Mouse (Mus musculus) kidney, embryonic 14.5 days (tissue): ENCODE measurements around the gene Znhit6. TPM values are rescaled to one million over a fixed set of nuclear protein-coding genes. Genes with fewer than 3 reads are reported as not detected.

Source experiments
- ATAC-seq: fragments of 200-750 bp; cut with Nextera tagmentation; 2 replicates; pipeline ENCODE4 v1.8.0; 2017; ENCODE audit warnings: moderate number of reproducible peaks, mild to moderate bottlenecking, moderate TSS enrichment, moderate library complexity; ENCODE audit not compliant: low FRiP score, low TSS enrichment
- H3K27ac ChIP-seq: fragments of 300-500 bp; sonication (generic); 2 replicates; pipeline ENCODE4 v1.5.1; 2014; ENCODE audit warnings: low read depth, mild to moderate bottlenecking, low read length, moderate library complexity, mixed read lengths
- H3K27me3 ChIP-seq: fragments of 300-500 bp; sonication (generic); 2 replicates; pipeline ENCODE4 v1.6.1; 2014; ENCODE audit warnings: mild to moderate bottlenecking, low read length; ENCODE audit not compliant: control insufficient read depth, insufficient read depth
- H3K36me3 ChIP-seq: fragments of 300-500 bp; sonication (generic); 2 replicates; pipeline ENCODE4 v1.6.1; 2014; ENCODE audit warnings: low read length, mixed read lengths; ENCODE audit not compliant: control insufficient read depth, insufficient read depth
- H3K4me1 ChIP-seq: fragments of 300-500 bp; sonication (generic); 2 replicates; pipeline ENCODE4 v1.6.1; 2014; ENCODE audit warnings: low read length, mixed read lengths; ENCODE audit not compliant: control insufficient read depth, insufficient read depth
- H3K4me2 ChIP-seq: fragments of 300-500 bp; sonication (generic); replicated peaks from 2 replicates; pipeline ENCODE4 v1.6.1; 2014; ENCODE audit warnings: low read depth, mild to moderate bottlenecking, low read length
- H3K4me3 ChIP-seq: fragments of 300-500 bp; sonication (generic); 2 replicates; pipeline ENCODE4 v1.5.1; 2014; ENCODE audit warnings: mild to moderate bottlenecking, low read length
- H3K9ac ChIP-seq: fragments of 300-500 bp; sonication (generic); 2 replicates; pipeline ENCODE4 v1.6.1; 2014; ENCODE audit warnings: low read depth, mild to moderate bottlenecking, low read length, moderate library complexity
- H3K9me3 ChIP-seq: fragments of 300-500 bp; sonication (generic); 2 replicates; pipeline ENCODE4 v1.6.1; 2016; ENCODE audit warnings: low read length; ENCODE audit not compliant: control insufficient read depth
- WGBS: fragments of 180-500 bp; shearing (Covaris S2); extraction: QIAGEN DNeasy Blood & Tissue Kit; methylation state at CpG from one replicate; pipeline ENCODE4 v1.1.7; 2014; 5-methylcytosine and 5-hydroxymethylcytosine counted together
- polyA plus RNA-seq: library from polyadenylated mRNA; unstranded; fragments of >200 nt; fragmentation: Nextera tagmentation; extraction: Ambion mirVana; gene quantifications from 2 replicates; pipeline ENCODE4 v1.2.1, GENCODE M21; 2014

Gene Znhit6
- polyA plus RNA-seq, 1 experiment from 2014 or later = 36.2 TPM

DNA sequence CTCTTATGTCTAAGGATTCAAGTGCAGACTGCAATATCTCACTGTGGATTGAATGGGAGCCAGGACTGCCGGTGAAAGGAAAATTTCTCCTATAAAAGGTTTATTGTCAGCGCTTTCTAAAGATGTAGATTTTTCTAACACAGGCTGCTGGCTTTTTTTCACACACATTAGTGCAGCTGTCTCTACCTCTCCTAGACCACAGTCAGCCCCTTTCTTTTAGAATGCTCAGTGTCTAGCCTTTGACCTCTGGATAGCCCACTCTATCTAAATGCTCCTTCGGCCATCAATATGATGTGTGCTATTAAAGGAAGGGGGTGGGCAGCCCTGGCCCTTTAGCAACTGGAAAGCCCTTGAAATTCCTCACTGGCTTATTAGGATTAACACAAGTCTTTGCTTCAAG is 70.0 kb downstream of the Znhit6 start:
- H3K4me1 ChIP-seq = peaks cover 20% of the 10 kb centered on the region
- no peaks in the 10 kb centered on the region for H3K27me3 ChIP-seq
- no peak for ATAC-seq
- no peak overlapping the region for H3K9ac ChIP-seq
- H3K9me3 ChIP-seq = no peaks in the 10 kb centered on the region
- WGBS = 68% methylated on average over 3 of the region's 3 CpGs
- H3K27ac ChIP-seq = no peak overlapping the region
- peaks cover 3% of the 10 kb centered on the region; the same call in 1 of the 2 replicates for H3K36me3 ChIP-seq
- H3K4me2 ChIP-seq = no peak overlapping the region
- no peak overlapping the region for H3K4me3 ChIP-seq

DNA sequence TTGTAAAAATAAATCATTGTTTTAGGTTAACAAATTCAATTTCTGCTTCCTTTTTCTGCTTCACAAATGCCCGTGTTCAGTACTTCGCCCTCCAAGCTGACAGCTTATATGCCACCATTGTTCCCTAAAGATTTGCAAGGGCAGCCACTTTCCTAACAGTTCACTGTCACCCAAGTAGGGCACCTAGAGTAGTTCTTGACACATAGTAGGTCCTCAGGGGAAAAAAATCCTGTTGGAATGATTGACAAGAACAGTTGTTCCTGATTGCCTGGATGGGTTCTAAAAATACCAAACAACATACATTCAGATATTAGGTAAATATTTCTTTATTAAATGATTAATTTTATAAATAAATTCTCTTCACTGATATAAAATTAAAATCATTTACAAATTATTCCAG is 70.7 kb downstream of the Znhit6 start:
- Histone ChIP-seq H3K4me3 (no peak overlapping the region), H3K36me3 (peaks cover 3% of the 10 kb centered on the region; the same call in 1 of the 2 replicates), H3K9ac (no peak overlapping the region), H3K27ac (no peak overlapping the region), H3K27me3 (no peaks in the 10 kb centered on the region), H3K4me1 (peaks cover 20% of the 10 kb centered on the region), H3K9me3 (no peaks in the 10 kb centered on the region), H3K4me2 (no peak overlapping the region)
- ATAC-seq = no peak
- whole genome bisulfite sequencing = 84% methylated on average over 2 of the region's 2 CpGs

DNA sequence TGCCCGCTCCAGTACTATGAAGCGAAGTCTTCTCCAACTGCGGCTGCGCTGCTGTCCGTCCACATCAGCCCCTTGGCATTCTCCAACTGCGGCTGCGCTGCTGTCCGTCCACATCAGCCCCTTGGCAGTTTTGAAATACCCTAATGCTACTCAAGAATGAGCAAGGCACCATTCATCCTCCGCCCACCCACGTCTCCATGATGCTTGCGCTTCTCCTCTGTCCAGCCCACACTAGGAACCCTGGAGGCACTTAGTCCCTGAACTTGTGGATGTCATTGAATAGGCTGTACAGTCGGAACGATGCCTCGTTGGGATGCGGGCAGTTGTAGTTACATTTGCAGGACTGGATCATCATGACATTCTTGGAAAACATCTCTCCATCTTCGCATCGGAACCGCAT is 71.4 kb downstream of the Znhit6 start:
- no peak for ATAC-seq
- no peaks in the 10 kb centered on the region for H3K9me3 ChIP-seq
- H3K27ac ChIP-seq = no peak overlapping the region
- peaks cover 3% of the 10 kb centered on the region; the same call in 1 of the 2 replicates for H3K36me3 ChIP-seq
- peaks cover 21% of the 10 kb centered on the region for H3K4me1 ChIP-seq
- no peak overlapping the region for H3K9ac ChIP-seq
- H3K4me2 ChIP-seq = peak overlapping the region; percentile 79; the same call in 1 of the 2 replicates
- H3K4me3 ChIP-seq = peak overlapping the region; percentile 63
- H3K27me3 ChIP-seq = no peaks in the 10 kb centered on the region
- WGBS = 94% methylated on average over 18 of the region's 18 CpGs

DNA sequence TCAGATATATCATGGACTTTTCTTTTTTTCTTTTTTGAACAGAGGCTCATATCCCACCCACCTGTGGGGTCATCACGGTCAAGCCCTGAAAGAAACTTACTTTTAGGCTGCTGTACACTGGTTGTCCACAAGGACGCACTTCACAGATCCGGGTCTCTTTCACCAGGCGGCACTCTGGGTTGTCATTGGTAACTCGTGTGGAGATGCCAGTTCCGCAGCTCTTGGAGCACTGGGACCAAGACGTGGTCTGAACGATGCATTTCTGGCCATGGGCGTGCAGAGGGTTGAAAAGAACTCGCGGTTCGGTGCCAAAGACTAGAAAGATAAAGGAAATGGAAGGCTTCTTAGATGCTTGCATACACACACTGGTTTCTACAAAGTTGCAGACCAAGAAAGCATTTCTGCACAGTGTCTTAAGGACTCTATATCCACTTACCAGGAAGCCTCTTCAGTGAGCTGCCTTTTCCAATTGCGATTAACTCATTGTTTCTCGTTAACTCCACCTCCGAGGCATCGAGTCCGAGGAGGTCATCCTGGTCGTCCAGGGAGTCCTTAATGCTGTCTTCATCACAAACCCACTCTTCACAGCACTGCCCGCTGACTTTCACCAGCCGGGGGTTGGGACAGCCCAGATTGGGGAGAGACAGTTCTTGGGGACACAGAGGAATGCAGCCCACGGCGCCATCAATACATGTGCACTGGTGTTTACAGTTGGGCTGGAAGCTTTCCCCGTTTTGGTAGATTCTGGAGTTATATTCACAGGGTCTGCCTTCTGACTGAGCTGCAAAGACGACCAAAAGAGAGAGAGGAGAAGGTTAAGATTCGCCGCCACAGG is 72.3 kb downstream of the Znhit6 start:
- H3K27ac ChIP-seq = no peak overlapping the region; the same call in 1 of the 2 replicates
- H3K27me3 ChIP-seq = no peaks in the 10 kb centered on the region
- H3K4me3 ChIP-seq = peak overlapping the region; percentile 63
- ATAC-seq = no peak; the same call in 1 of the 2 replicates
- H3K36me3 ChIP-seq = peaks cover 3% of the 10 kb centered on the region; the same call in 1 of the 2 replicates
- WGBS = 30% methylated on average over 26 of the region's 26 CpGs
- H3K9me3 ChIP-seq = no peaks in the 10 kb centered on the region
- peak overlapping the region; percentile 74; the same call in 1 of the 2 replicates for H3K9ac ChIP-seq
- H3K4me2 ChIP-seq = peak overlapping the region; percentile 79
- H3K4me1 ChIP-seq = peaks cover 25% of the 10 kb centered on the region

GRCm38 (mm10) chr3:145648991-145649851 is 73.2 kb downstream of the Znhit6 start:
- no peaks in the 10 kb centered on the region for H3K27me3 ChIP-seq
- peak; percentile 11; the same call in 1 of the 2 replicates for ATAC-seq
- no peaks in the 10 kb centered on the region for H3K9me3 ChIP-seq
- peak overlapping the region; percentile 79 for H3K4me2 ChIP-seq
- 1% methylated on average over 48 of the region's 49 CpGs for WGBS
- peaks cover 25% of the 10 kb centered on the region for H3K4me1 ChIP-seq
- peak overlapping the region; percentile 77 for H3K27ac ChIP-seq
- H3K9ac ChIP-seq = peak overlapping the region; percentile 74
- H3K4me3 ChIP-seq = peak overlapping the region; percentile 63
- peaks cover 3% of the 10 kb centered on the region; the same call in 1 of the 2 replicates for H3K36me3 ChIP-seq

GRCm38 (mm10) chr3:145649852-145650202 is 73.8 kb downstream of the Znhit6 start, which contains the start of gene Ccn1:
TSS of gene Ccn1 (minus strand) at chr3:145649981.
- 0% methylated on average over 29 of the region's 29 CpGs for WGBS
- H3K4me3 ChIP-seq = peak within 1 kb of the TSS; percentile 63
- peaks cover 4% of the 10 kb centered on the region; the same call in 1 of the 2 replicates for H3K36me3 ChIP-seq
- peak within 1 kb of the TSS; percentile 79 for H3K4me2 ChIP-seq
- peak within 1 kb of the TSS; percentile 74 for H3K9ac ChIP-seq
- no peaks in the 10 kb centered on the region for H3K9me3 ChIP-seq
- H3K27me3 ChIP-seq = no peaks in the 10 kb centered on the region
- peak; percentile 51 for ATAC-seq
- peak within 1 kb of the TSS; percentile 79 for H3K27ac ChIP-seq
- H3K4me1 ChIP-seq = peaks cover 25% of the 10 kb centered on the region

DNA sequence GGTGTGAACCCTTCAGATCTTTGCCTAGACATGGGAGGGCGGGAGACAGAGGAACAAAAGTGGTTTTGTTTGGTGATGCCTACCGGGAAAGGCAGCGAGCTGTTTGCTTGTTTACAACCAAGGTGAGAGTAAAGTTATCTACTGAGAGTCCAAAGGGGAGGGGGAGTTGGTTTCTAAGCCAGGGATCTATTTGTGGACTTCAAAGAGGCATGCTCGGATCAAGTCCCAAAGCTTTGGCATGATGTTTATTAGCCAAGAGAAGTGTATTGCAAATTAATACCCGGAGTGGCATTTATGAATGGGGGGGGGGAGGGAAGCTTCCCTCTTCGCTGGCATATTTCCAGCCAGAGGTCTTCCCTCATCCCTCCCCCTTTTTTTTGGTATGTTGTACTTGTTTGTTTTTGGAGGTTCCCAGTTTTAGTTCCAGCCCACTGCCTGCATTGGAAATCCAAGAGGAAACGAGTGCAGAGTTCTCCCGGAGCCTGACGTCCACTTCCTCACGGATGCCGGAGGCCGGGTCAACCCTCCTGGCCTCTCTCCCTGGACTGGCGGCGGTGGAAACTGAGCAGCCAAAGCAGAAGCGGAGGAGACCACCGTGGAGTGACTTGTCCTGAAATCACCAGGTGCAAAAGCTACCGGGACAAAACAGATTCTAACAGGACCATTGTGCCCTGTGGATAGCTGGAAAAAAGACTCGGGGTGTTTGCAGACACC is 74.5 kb downstream of the Znhit6 start:
- Histone ChIP-seq H3K27me3 (no peaks in the 10 kb centered on the region), H3K9ac (peak overlapping the region; percentile 29; the same call in 1 of the 2 replicates), H3K27ac (peak overlapping the region; percentile 79), H3K36me3 (peaks cover 6% of the 10 kb centered on the region; the same call in 1 of the 2 replicates), H3K4me1 (peaks cover 25% of the 10 kb centered on the region), H3K9me3 (no peaks in the 10 kb centered on the region), H3K4me2 (peak overlapping the region; percentile 79), H3K4me3 (peak overlapping the region; percentile 63)
- ATAC-seq = peak; percentile 10; the same call in 1 of the 2 replicates
- 0% methylated on average over 18 of the region's 18 CpGs for WGBS
